Mouse (Mus musculus): ENCODE measurements at regions not wholly inside any gene's neighbourhood (a gene's known extent, or its start where the extent isn't known, plus 50 kb on each side); places are given as distances from the start of the nearest gene placed in this dataset.

GRCm38 (mm10) chr12:35694253-35694652 lies 159.4 kb upstream of the Ahr start:
- in situ Hi-C loops (cut with MboI; ENCODE audit: low pct_ligation_motif_present, low pct_unique_long_range_greater_than_20kb, low sequenced_read_pairs) = no loop called here
- Histone ChIP-seq H3K36me3 (replicated peaks in 1 of 2; ENCODE audit: control insufficient read depth in 1 of 2, insufficient read depth in 1 of 2, low read length in 1 of 2) (no peaks in the 10 kb centered on the region), H3K4me3 (replicated peaks in 1 of 3; ENCODE audit: low read depth in 2 of 3, low read length in 2 of 3, poor library complexity in 1 of 3) (no peak overlapping the region), H3K27me3 (replicated peaks) (no peaks in the 10 kb centered on the region), H3K9ac (ENCODE audit: insufficient read depth, low read depth) (no peak overlapping the region), H3K27ac (ENCODE audit: insufficient read depth, low read depth) (no peak overlapping the region), H3K79me2 (replicated peaks; ENCODE audit: control insufficient read depth, extremely low read depth, insufficient read depth, poor library complexity, severe bottlenecking) (no peaks in the 10 kb centered on the region), H3K4me2 (ENCODE audit: insufficient read depth, low read depth, poor library complexity, severe bottlenecking) (no peak overlapping the region), H3K9me3 (replicated peaks; ENCODE audit: low read length) (no peaks in the 10 kb centered on the region), H3K4me1 (ENCODE audit: control insufficient read depth in 1 of 2, insufficient read depth in 2 of 2) (peaks cover 6 to 15% of the 10 kb centered on the region in 2 experiments; a peak in 2 of 4 replicates)
- dilution Hi-C loops (cut with MboI; ENCODE audit: extremely low pct_ligation_motif_present, extremely low pct_unique_long_range_greater_than_20kb, low sequenced_read_pairs) = no loop called here
- DNase-seq (ENCODE audit: extremely low read depth) = no peak
- no peak for TF ChIP-seq MAFK (IDR thresholded peaks at IDR 0.05; ENCODE audit: insufficient replicate concordance, low read length)
- no peak for TF ChIP-seq SMC3 (IDR thresholded peaks at IDR 0.05; ENCODE audit: low read depth, low read length)
- no peak for TF ChIP-seq UBTF (IDR thresholded peaks at IDR 0.05; ENCODE audit: low read depth, low read length)
- no peak for TF ChIP-seq POLR2AphosphoS2 (IDR thresholded peaks at IDR 0.05; ENCODE audit: low read depth, low read length)
- TF ChIP-seq RAD21 (IDR thresholded peaks at IDR 0.05; ENCODE audit: low read depth, low read length) = no peak
- TF ChIP-seq JUN (IDR thresholded peaks at IDR 0.05; ENCODE audit: insufficient read depth, low read depth, low read length) = no peak
- TF ChIP-seq ELF1 (IDR thresholded peaks at IDR 0.05; ENCODE audit: low read depth, low read length) = no peak
- no peak for TF ChIP-seq E2F4 (IDR thresholded peaks at IDR 0.05; ENCODE audit: insufficient replicate concordance, low read depth, low read length)
- TF ChIP-seq GABPA (IDR thresholded peaks at IDR 0.05; ENCODE audit: insufficient replicate concordance, low read depth, low read length) = no peak
- no peak for TF ChIP-seq ZNF384 (IDR thresholded peaks at IDR 0.05; ENCODE audit: low read depth, low read length)

- dilution Hi-C loops (cut with MboI; ENCODE audit: extremely low pct_ligation_motif_present, extremely low pct_unique_long_range_greater_than_20kb, low sequenced_read_pairs) (no loop called here), in situ Hi-C loops (cut with MboI; ENCODE audit: low pct_ligation_motif_present, low pct_unique_long_range_greater_than_20kb, low sequenced_read_pairs) (no loop called here)
- H3K79me2 ChIP-seq (replicated peaks; ENCODE audit: control insufficient read depth, extremely low read depth, insufficient read depth, poor library complexity, severe bottlenecking) = no peaks in the 10 kb centered on the region
- no peak for DNase-seq (ENCODE audit: extremely low read depth)
- no peaks in the 10 kb centered on the region for H3K27me3 ChIP-seq (replicated peaks)
- H3K27ac ChIP-seq (ENCODE audit: insufficient read depth, low read depth) = no peak overlapping the region
- H3K4me1 ChIP-seq (ENCODE audit: control insufficient read depth in 1 of 2, insufficient read depth in 2 of 2) = peaks cover 3 to 14% of the 10 kb centered on the region in 2 experiments; a peak in 2 of 4 replicates
- no peaks in the 10 kb centered on the region for H3K9me3 ChIP-seq (replicated peaks; ENCODE audit: low read length)
- no peaks in the 10 kb centered on the region for H3K36me3 ChIP-seq (replicated peaks in 1 of 2; ENCODE audit: control insufficient read depth in 1 of 2, insufficient read depth in 1 of 2, low read length in 1 of 2)
- no peak overlapping the region for H3K4me2 ChIP-seq (ENCODE audit: insufficient read depth, low read depth, poor library complexity, severe bottlenecking)
- no peak overlapping the region for H3K9ac ChIP-seq (ENCODE audit: insufficient read depth, low read depth)
- no peak for TF ChIP-seq CHD2 (IDR thresholded peaks at IDR 0.05; ENCODE audit: low read length)
- TF ChIP-seq PAX5 (IDR thresholded peaks at IDR 0.05; ENCODE audit: low read length) = no peak
- TF ChIP-seq SIN3A (IDR thresholded peaks at IDR 0.05; ENCODE audit: low read length) = no peak
- no peak for TF ChIP-seq ETS1 (conservative IDR thresholded peaks at IDR 0.05; ENCODE audit: low read depth, low read length)
- no peak for TF ChIP-seq ELF1 (IDR thresholded peaks at IDR 0.05; ENCODE audit: low read depth, low read length)
- no peak for TF ChIP-seq CHD1 (IDR thresholded peaks at IDR 0.05; ENCODE audit: low read depth, low read length)
- no peak for TF ChIP-seq USF1 (IDR thresholded peaks at IDR 0.05; ENCODE audit: low read depth, low read length)
- no peak for TF ChIP-seq UBTF (IDR thresholded peaks at IDR 0.05; ENCODE audit: low read depth, low read length)
- no peak for TF ChIP-seq JUND (conservative IDR thresholded peaks at IDR 0.05; ENCODE audit: low read depth, low read length)
- no peak for TF ChIP-seq ZKSCAN1 (IDR thresholded peaks at IDR 0.05; ENCODE audit: borderline replicate concordance, low read depth, low read length)
- no peak for TF ChIP-seq POLR2AphosphoS2 (IDR thresholded peaks at IDR 0.05; ENCODE audit: low read depth, low read length)
- no peak for TF ChIP-seq SMC3 (IDR thresholded peaks at IDR 0.05; ENCODE audit: low read depth, low read length)
- TF ChIP-seq GABPA (IDR thresholded peaks at IDR 0.05; ENCODE audit: insufficient replicate concordance, low read depth, low read length) = no peak
- no peak for TF ChIP-seq IRF4 (IDR thresholded peaks at IDR 0.05; ENCODE audit: low read depth, low read length)
- no peak for TF ChIP-seq CTCF (conservative IDR thresholded peaks at IDR 0.05 in 1 of 2, IDR thresholded peaks at IDR 0.05 in 1 of 2; ENCODE audit: low read depth in 2 of 2, low read length in 2 of 2)
- no peak for TF ChIP-seq TCF12 (IDR thresholded peaks at IDR 0.05; ENCODE audit: low read depth, low read length)
- TF ChIP-seq EP300 (IDR thresholded peaks at IDR 0.05; ENCODE audit: low read length) = no peak
- no peak for TF ChIP-seq BHLHE40 (IDR thresholded peaks at IDR 0.05; ENCODE audit: low read depth, low read length)
- no peak for TF ChIP-seq ZNF384 (IDR thresholded peaks at IDR 0.05; ENCODE audit: low read depth, low read length)
- no peak overlapping the region for H3K4me3 ChIP-seq (replicated peaks in 1 of 3; ENCODE audit: low read depth in 2 of 3, low read length in 2 of 3, poor library complexity in 1 of 3)
These were observed 156.1 kb upstream of the Ahr start for GRCm38 (mm10) chr12:35690914-35691313.

All from CH12.LX (cell line).